In the genomic region with DNA sequence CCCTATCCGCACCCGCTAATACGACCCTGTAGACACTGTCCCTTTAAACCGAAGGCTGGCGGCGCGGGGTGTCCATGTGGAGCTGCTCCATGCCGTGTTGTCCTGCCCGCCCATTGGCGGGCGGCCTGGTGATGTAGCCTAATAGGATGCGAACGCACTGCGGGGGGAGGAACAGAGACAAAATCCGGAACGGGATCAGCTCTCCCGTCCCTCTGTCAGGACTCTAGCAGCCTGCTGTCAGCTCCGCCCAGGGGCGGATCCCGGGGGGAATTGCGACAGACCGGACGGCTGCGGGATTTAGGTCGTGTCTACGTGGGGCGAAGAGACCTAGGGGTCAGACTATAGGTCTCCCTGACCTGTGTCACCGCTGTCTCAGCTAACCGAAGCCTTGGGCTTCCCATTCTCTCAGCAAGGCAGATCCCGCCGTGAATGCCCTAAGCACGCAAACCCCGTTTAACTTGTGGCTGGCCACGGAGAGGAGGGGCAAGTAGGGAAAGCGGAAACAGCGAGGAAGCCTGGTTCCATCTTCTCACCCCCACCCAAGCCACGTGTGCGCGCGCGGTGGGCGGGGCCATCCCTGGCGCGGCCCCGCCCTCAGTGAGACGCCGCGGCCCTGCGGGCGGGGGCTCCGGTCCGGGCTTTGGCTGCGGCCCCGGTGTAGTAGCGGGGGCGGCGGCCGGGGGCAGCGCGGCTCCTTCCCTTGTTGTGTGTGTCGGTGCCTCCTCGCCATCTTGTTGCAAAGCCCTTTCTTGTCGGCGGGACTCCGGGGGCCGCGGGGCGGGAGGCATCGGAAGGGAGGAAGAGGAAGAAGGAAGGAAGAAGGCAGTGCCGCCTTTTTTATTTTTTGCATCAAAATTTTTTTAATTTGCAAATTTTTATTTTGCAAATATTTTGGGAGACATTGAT, we compare ENCODE assay signal across 8 mouse cellular contexts. TPM values are rescaled to one million over a fixed set of nuclear protein-coding genes. Genes with fewer than 3 reads are reported as not detected.
DNase-seq lines count a peak whose midpoint lies in the region; ATAC-seq lines count a peak whose summit lies in the region.

A gene (plus strand): TSS at position 665 of the 906 bp plus-strand sequence.

- peak; percentile 46 for ATAC-seq in megakaryocyte progenitor cell, adult 5-6 weeks (replicated peaks; ENCODE audit: poor library complexity)

- peak; percentile 99 for DNase-seq in adipocyte (ENCODE audit: low spot score)
- DNase-seq in embryo, embryonic 10 days (ENCODE audit: low spot score): peak; percentile 97
- DNase-seq in gastrocnemius, postnatal 10 days: peak; percentile 97
- peak; percentile 98 for DNase-seq in induced T-regulatory cell, adult 2 months (ENCODE audit: low read depth)
- DNase-seq in left cerebral cortex, adult 9 months (ENCODE audit: low spot score in 2 of 2): peak; percentile 98 to 99
- peak; percentile 96 for DNase-seq in right cerebral cortex, postnatal 14 days
- peak; percentile 98 to 99 for DNase-seq in urinary bladder, postnatal 36 days (ENCODE audit: low spot score in 2 of 2)

RNA-seq across cellular contexts. Expression of the gene that starts here (rescaled TPM):
- 1 to 10 TPM; 7.6 to 9.8 TPM for total RNA-seq in gastrocnemius, postnatal 10 days (2021)
- total RNA-seq in megakaryocyte progenitor cell, adult 5-6 weeks (2015): 13.1 and 15.0 TPM in 2 replicates
- total RNA-seq in megakaryocyte progenitor cell, adult 5-6 weeks (2017): 2.7 and 3.2 TPM in 2 replicates

Comparison
In these comparisons a context has a peak if more than half of its experiments do, and no peak if none do; other contexts are left out.
1. Peak in every context shown above with its lines: DNase-seq and ATAC-seq.